Mouse (Mus musculus): ENCODE results near the gene Prkce. TPM values are rescaled to one million over a fixed set of nuclear protein-coding genes. Genes with fewer than 3 reads are reported as not detected.

Gene Prkce
- total and polyA plus RNA-seq, 2 experiments from 2014 or later, result 8.1 to 12.6 TPM

DNA sequence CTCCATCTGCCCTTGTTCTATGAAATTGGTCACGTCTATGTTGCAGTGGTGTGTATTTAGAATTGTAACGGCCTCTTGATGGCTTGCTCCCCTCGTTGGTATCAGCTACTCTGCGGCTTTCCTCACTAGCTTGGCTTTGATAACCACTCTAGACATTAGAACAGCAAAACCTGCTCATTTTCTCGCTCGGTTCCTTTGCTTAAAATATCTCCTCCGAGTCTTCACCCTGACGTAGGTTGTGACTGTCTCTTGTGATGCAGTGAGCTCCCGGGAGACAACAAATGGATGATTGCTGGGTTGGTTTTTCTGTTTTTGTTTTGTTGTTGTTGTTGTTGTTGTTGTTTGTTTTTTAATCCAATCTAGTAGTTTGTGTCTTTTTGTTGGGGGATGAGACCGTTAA is 361.4 kb downstream of the Prkce start:
- Histone ChIP-seq H3K27ac (ENCODE audit: low read depth) (0 out of 2 replicates have a peak overlapping the region, but pooled peaks have one; percentile 37), H3K9ac (replicated peaks; ENCODE audit: low read depth, low read length) (no peak overlapping the region), H3K4me1 (ENCODE audit: control insufficient read depth, insufficient read depth) (peaks cover 27% of the 10 kb centered on the region), H3K9me3 (replicated peaks; ENCODE audit: control insufficient read depth, low read length) (no peaks in the 10 kb centered on the region), H3K36me3 (replicated peaks; ENCODE audit: control insufficient read depth, insufficient read depth, low read length) (no peaks in the 10 kb centered on the region), H3K27me3 (ENCODE audit: control insufficient read depth, insufficient read depth, low read length) (no peaks in the 10 kb centered on the region), H3K4me2 (ENCODE audit: low read depth, low read length) (no peak overlapping the region), H3K4me3 (ENCODE audit: low read depth, low read length) (no peak overlapping the region)
- no peak for TF ChIP-seq EP300 (IDR thresholded peaks at IDR 0.05; ENCODE audit: low read depth)
- no peak for TF ChIP-seq CTCF (IDR thresholded peaks at IDR 0.05; ENCODE audit: low read depth)
- DNase-seq (ENCODE audit: low spot score) (no peak), ATAC-seq (ENCODE audit: insufficient read depth, low read depth) (no peak)
- WGBS, result 57% methylated on average over 10 of the region's 10 CpGs

DNA sequence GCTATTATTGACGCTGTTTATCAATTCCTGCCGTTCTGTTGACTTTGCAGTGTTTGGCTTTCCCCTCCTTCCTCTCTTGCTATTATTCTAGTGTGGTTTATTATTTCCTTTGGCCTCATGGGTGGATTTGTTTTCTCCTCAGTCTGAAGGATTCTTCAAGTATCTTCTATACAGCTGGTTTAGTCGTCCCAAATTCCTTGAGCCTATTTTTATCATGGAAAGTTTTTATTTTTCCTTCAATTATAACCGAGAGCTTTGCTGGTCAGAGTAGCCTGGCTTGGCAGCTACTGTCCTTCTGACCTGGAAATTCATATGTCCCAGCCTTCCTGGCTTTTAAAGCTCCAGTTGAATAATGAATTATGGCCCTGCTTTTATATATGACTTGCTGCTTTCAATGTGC is 361.8 kb downstream of the Prkce start:
- Histone ChIP-seq H3K4me3 (ENCODE audit: low read depth, low read length) (no peak overlapping the region), H3K4me2 (ENCODE audit: low read depth, low read length) (no peak overlapping the region), H3K36me3 (replicated peaks; ENCODE audit: control insufficient read depth, insufficient read depth, low read length) (no peaks in the 10 kb centered on the region), H3K27me3 (ENCODE audit: control insufficient read depth, insufficient read depth, low read length) (no peaks in the 10 kb centered on the region), H3K4me1 (ENCODE audit: control insufficient read depth, insufficient read depth) (peaks cover 27% of the 10 kb centered on the region), H3K9me3 (replicated peaks; ENCODE audit: control insufficient read depth, low read length) (no peaks in the 10 kb centered on the region), H3K27ac (ENCODE audit: low read depth) (0 out of 2 replicates have a peak overlapping the region, but pooled peaks have one; percentile 18), H3K9ac (replicated peaks; ENCODE audit: low read depth, low read length) (no peak overlapping the region)
- no peak for ATAC-seq (ENCODE audit: insufficient read depth, low read depth)
- 57% methylated on average over 4 of the region's 4 CpGs for WGBS
- TF ChIP-seq EP300 (IDR thresholded peaks at IDR 0.05; ENCODE audit: low read depth) (no peak), CTCF (IDR thresholded peaks at IDR 0.05; ENCODE audit: low read depth) (no peak)
- no peak for DNase-seq (ENCODE audit: low spot score)

DNA sequence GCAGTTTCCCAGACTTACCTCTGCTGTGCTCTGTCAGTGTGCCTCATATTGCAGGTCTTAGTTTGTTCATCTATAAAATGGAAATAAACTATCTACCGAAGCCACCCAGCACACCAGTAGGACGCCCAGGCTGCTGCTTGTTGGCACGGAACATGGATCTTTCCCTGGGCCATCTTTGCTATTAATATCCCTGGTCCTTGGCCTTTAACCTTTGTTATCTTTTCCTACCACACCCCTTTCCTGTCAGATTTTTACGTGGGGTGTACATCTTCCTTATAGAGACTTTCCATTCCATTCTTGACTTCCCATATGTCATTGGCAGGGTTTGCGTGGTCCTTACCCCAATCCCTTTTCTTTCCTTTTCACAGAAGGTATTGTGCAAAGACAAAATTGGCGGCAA is 363.6 kb downstream of the Prkce start:
- H3K4me1 ChIP-seq (ENCODE audit: control insufficient read depth, insufficient read depth), result peaks cover 27% of the 10 kb centered on the region
- H3K36me3 ChIP-seq (replicated peaks; ENCODE audit: control insufficient read depth, insufficient read depth, low read length), result no peaks in the 10 kb centered on the region
- H3K27me3 ChIP-seq (ENCODE audit: control insufficient read depth, insufficient read depth, low read length), result no peaks in the 10 kb centered on the region
- no peak overlapping the region for H3K4me2 ChIP-seq (ENCODE audit: low read depth, low read length)
- DNase-seq (ENCODE audit: low spot score) (no peak), ATAC-seq (ENCODE audit: insufficient read depth, low read depth) (no peak)
- no peak overlapping the region for H3K27ac ChIP-seq (ENCODE audit: low read depth)
- no peaks in the 10 kb centered on the region for H3K9me3 ChIP-seq (replicated peaks; ENCODE audit: control insufficient read depth, low read length)
- H3K9ac ChIP-seq (replicated peaks; ENCODE audit: low read depth, low read length), result no peak overlapping the region
- no peak overlapping the region for H3K4me3 ChIP-seq (ENCODE audit: low read depth, low read length)
- 72% methylated on average over 6 of the region's 6 CpGs for WGBS
- TF ChIP-seq CTCF (IDR thresholded peaks at IDR 0.05; ENCODE audit: low read depth) (no peak), EP300 (IDR thresholded peaks at IDR 0.05; ENCODE audit: low read depth) (no peak)

DNA sequence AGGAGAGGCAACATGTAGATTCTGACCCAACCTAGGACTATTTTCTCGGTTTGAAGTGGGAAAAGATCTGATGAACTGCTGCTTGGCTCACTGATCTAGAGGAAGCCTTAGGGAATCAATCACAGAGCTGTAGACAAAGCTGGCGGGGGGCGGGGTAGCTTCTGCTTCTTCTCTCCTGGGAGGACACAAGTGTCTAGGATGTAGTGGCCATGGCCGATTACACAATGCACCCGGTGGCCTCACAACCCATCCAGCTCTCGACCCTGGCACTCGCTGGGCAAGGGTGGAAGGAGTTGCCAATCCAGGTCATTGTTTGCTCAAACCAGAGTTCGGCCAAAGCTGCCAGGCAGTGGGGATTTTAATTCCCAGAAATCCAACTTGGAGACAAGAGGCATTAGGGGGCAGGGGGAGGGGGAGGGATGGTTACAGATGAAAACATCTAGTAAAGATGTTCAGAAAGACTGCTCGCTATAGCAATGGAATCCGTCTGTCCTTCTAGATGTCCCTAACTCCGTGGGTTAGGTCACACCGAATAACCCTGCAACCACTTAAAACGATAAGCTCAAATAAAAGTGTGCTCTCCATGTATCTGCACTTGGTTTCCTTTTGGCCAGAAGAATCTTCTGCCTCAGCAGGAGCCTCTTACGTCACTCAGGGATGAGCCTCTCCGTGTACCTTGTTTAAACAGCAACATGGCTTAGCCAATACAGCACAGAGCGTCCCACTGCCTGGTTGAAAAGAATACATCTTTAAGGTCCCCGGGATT is 365.4 kb downstream of the Prkce start:
- no peak for ATAC-seq (ENCODE audit: insufficient read depth, low read depth)
- TF ChIP-seq EP300 (IDR thresholded peaks at IDR 0.05; ENCODE audit: low read depth) (no peak), CTCF (IDR thresholded peaks at IDR 0.05; ENCODE audit: low read depth) (no peak)
- Histone ChIP-seq H3K4me2 (ENCODE audit: low read depth, low read length) (no peak overlapping the region), H3K27me3 (ENCODE audit: control insufficient read depth, insufficient read depth, low read length) (no peaks in the 10 kb centered on the region), H3K36me3 (replicated peaks; ENCODE audit: control insufficient read depth, insufficient read depth, low read length) (no peaks in the 10 kb centered on the region), H3K4me3 (ENCODE audit: low read depth, low read length) (no peak overlapping the region), H3K9me3 (replicated peaks; ENCODE audit: control insufficient read depth, low read length) (no peaks in the 10 kb centered on the region), H3K4me1 (ENCODE audit: control insufficient read depth, insufficient read depth) (peaks cover 27% of the 10 kb centered on the region), H3K27ac (ENCODE audit: low read depth) (no peak overlapping the region), H3K9ac (replicated peaks; ENCODE audit: low read depth, low read length) (no peak overlapping the region)
- WGBS, result 70% methylated on average over 17 of the region's 17 CpGs
- no peak for DNase-seq (ENCODE audit: low spot score)

DNA sequence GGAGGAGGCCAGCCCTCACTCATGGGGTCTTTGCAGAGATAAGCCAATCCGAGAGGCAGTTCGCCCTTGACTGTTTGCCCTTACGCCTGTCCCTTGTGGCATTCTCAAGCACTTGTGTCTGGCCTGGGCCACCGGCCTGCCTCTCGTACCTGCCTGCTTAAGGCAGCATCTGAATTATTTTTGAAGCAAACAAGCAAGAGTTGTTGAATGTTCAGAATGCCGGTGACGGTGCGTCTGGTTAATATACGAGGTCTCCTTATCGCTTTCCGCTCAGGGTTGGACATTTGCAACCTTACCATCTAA is 365.9 kb downstream of the Prkce start:
- Histone ChIP-seq H3K9ac (replicated peaks; ENCODE audit: low read depth, low read length) (no peak overlapping the region), H3K4me3 (ENCODE audit: low read depth, low read length) (no peak overlapping the region), H3K4me2 (ENCODE audit: low read depth, low read length) (no peak overlapping the region), H3K9me3 (replicated peaks; ENCODE audit: control insufficient read depth, low read length) (no peaks in the 10 kb centered on the region), H3K4me1 (ENCODE audit: control insufficient read depth, insufficient read depth) (peaks cover 27% of the 10 kb centered on the region), H3K27ac (ENCODE audit: low read depth) (no peak overlapping the region), H3K36me3 (replicated peaks; ENCODE audit: control insufficient read depth, insufficient read depth, low read length) (no peaks in the 10 kb centered on the region), H3K27me3 (ENCODE audit: control insufficient read depth, insufficient read depth, low read length) (no peaks in the 10 kb centered on the region)
- ATAC-seq (ENCODE audit: insufficient read depth, low read depth) (0 out of 2 replicates have a peak, but pooled peaks have one; percentile 12), DNase-seq (ENCODE audit: low spot score) (no peak)
- WGBS, result 48% methylated on average over 11 of the region's 11 CpGs
- TF ChIP-seq EP300 (IDR thresholded peaks at IDR 0.05; ENCODE audit: low read depth) (no peak), CTCF (IDR thresholded peaks at IDR 0.05; ENCODE audit: low read depth) (no peak)

DNA sequence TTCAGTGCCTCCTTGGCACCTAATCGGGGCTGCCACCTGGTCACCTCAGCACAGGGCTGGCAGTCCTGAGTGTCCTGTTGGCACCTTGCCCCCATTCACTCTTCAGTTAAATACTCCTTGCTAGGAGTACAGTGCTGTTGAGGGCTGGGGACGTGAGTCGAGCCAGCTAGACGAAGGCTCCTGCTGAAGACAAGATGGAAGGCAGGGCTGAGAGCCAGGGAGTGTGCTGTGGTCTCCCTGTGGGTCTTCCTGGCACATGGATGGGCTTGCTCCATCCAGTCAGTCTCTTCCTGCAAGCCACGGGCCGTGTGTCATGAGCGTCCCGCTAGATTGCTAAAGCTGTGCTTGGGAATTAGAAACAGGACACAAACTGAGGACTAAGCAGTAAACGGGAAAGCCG is 367.5 kb downstream of the Prkce start:
- Histone ChIP-seq H3K27ac (ENCODE audit: low read depth) (peak overlapping the region; percentile 65; the same call in 1 of the 2 replicates), H3K4me2 (ENCODE audit: low read depth, low read length) (no peak overlapping the region), H3K36me3 (replicated peaks; ENCODE audit: control insufficient read depth, insufficient read depth, low read length) (no peaks in the 10 kb centered on the region), H3K4me3 (ENCODE audit: low read depth, low read length) (no peak overlapping the region), H3K27me3 (ENCODE audit: control insufficient read depth, insufficient read depth, low read length) (no peaks in the 10 kb centered on the region), H3K4me1 (ENCODE audit: control insufficient read depth, insufficient read depth) (peaks cover 23% of the 10 kb centered on the region), H3K9ac (replicated peaks; ENCODE audit: low read depth, low read length) (no peak overlapping the region), H3K9me3 (replicated peaks; ENCODE audit: control insufficient read depth, low read length) (no peaks in the 10 kb centered on the region)
- no peak for TF ChIP-seq EP300 (IDR thresholded peaks at IDR 0.05; ENCODE audit: low read depth)
- no peak for TF ChIP-seq CTCF (IDR thresholded peaks at IDR 0.05; ENCODE audit: low read depth)
- no peak for ATAC-seq (ENCODE audit: insufficient read depth, low read depth)
- 56% methylated on average over 10 of the region's 10 CpGs for WGBS
- DNase-seq (ENCODE audit: low spot score), result no peak
